Mouse (Mus musculus) heart, postnatal 0 days (tissue): Measurements from ENCODE around the gene Dlgap4. TPM values are rescaled to one million over a fixed set of nuclear protein-coding genes. Genes with fewer than 3 reads are reported as not detected.

Source experiments
- ATAC-seq: fragments of 200-750 bp; cut with Nextera tagmentation; 2 replicates; pipeline ENCODE4 v1.8.0; 2017; ENCODE audit warnings: low read depth, moderate number of reproducible peaks, moderate library complexity; ENCODE audit not compliant: insufficient read depth
- DNase-seq: peaks from one replicate; pipeline ENCODE4 v3.0.0-alpha.2; 2016; ENCODE audit warnings: low spot score
- H3K27ac ChIP-seq: fragments of 300-500 bp; sonication (generic); 2 replicates; pipeline ENCODE4 v1.5.1; 2014; ENCODE audit warnings: low read depth, mild to moderate bottlenecking
- H3K27me3 ChIP-seq: fragments of 300-500 bp; sonication (generic); 2 replicates; pipeline ENCODE4 v1.6.1; 2014; ENCODE audit warnings: low read length, mixed read lengths; ENCODE audit not compliant: control insufficient read depth, insufficient read depth
- H3K36me3 ChIP-seq: fragments of 300-500 bp; sonication (generic); replicated peaks from 2 replicates; pipeline ENCODE4 v1.6.1; 2014; ENCODE audit warnings: low read length, mixed read lengths; ENCODE audit not compliant: control insufficient read depth, insufficient read depth
- H3K4me1 ChIP-seq: fragments of 300-500 bp; sonication (generic); 2 replicates; pipeline ENCODE4 v1.6.1; 2014; ENCODE audit warnings: antibody characterized with exemption; ENCODE audit not compliant: control insufficient read depth, insufficient read depth
- H3K4me2 ChIP-seq: fragments of 300-500 bp; sonication (generic); 2 replicates; pipeline ENCODE4 v1.6.1; 2014; ENCODE audit warnings: low read depth, mild to moderate bottlenecking, low read length, moderate library complexity
- H3K4me3 ChIP-seq: fragments of 300-500 bp; sonication (generic); 2 replicates; pipeline ENCODE4 v1.5.1; 2014; ENCODE audit warnings: low read depth, low read length
- H3K9ac ChIP-seq: fragments of 300-500 bp; sonication (generic); replicated peaks from 2 replicates; pipeline ENCODE4 v1.6.1; 2014; ENCODE audit warnings: low read depth, low read length, mixed read lengths
- H3K9me3 ChIP-seq: fragments of 300-500 bp; sonication (generic); replicated peaks from 2 replicates; pipeline ENCODE4 v1.6.1; 2016; ENCODE audit warnings: low read length; ENCODE audit not compliant: control insufficient read depth
- CTCF ChIP-seq: IDR thresholded peaks from 2 replicates; pipeline ENCODE4 v1.5.1; 2016; ENCODE audit warnings: antibody characterized with exemption, control low read depth, low read depth
- EP300 ChIP-seq: IDR thresholded peaks from 2 replicates; pipeline ENCODE4 v1.6.1; 2016; ENCODE audit warnings: antibody characterized with exemption, low read depth
- WGBS: fragments of 180-500 bp; shearing (Covaris S2); extraction: QIAGEN DNeasy Blood & Tissue Kit; methylation state at CpG from one replicate; pipeline ENCODE4 v1.1.7; 2014; 5-methylcytosine and 5-hydroxymethylcytosine counted together
- polyA plus RNA-seq: library from polyadenylated mRNA; unstranded; fragments of >200 nt; fragmentation: Nextera tagmentation; extraction: Ambion mirVana; gene quantifications from 2 replicates; pipeline ENCODE4 v1.2.1, GENCODE M21; 2015
- total RNA-seq: library from RNA; depleted of rRNA; stranded (reverse); fragments of >200 nt; gene quantifications from 2 replicates; pipeline ENCODE4 v1.2.3, GENCODE M21; 2014; ENCODE audit warnings: low replicate concordance

Gene Dlgap4
- total and polyA plus RNA-seq, 2 experiments from 2014 or later: 51.3 to 58.5 TPM

DNA sequence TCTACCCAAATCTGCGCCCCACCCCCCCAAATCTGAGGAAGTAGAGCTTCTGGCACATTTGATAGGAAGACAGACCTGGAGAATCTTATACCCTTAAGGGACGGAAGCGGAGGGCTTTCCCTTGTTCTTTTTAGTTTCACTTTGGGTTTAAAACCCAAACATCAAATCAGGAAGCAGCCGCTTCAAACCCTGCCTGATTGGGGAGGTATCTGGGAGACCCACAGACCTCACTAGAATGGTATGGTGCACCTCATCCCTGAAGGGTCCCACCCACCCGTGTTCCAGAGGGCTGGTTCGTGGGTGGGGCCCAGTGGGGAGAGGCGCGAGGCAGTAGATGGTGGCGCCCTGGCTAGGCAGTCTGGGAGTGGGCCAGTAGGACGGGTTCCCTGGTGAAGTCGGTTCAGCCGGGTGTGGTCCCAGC, 117.0 kb downstream of the Dlgap4 start:
- Histone ChIP-seq H3K9me3 (no peaks in the 10 kb centered on the region), H3K9ac (0 out of 2 replicates have a peak overlapping the region, but pooled peaks have one; percentile 31), H3K4me3 (peak overlapping the region; percentile 19), H3K4me1 (peaks cover 69% of the 10 kb centered on the region), H3K36me3 (no peaks in the 10 kb centered on the region), H3K27me3 (no peaks in the 10 kb centered on the region), H3K4me2 (peak overlapping the region; percentile 43), H3K27ac (peak overlapping the region; percentile 50)
- no peak for DNase-seq
- no peak for TF ChIP-seq EP300
- TF ChIP-seq CTCF: no peak
- no peak for ATAC-seq
- WGBS: 71% methylated on average over 12 of the region's 12 CpGs

DNA sequence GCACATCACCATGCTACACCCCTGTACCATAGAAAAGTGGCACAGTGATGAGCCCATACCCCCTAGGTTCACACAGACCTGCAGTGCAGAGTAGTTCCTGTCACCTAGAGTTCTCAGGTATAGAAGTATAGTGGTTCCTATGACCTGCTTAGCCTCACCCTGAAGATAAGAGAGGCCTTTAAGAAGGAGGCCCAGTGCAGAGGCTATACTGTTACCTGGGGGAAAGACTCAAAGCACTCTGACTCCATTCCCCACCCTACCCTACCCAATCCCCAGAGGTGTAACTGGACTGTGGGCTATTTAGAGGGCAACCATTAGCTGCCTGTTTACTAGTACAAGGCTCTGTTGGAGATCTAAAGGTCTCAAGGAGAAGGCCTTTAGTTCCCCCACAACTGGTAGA, 118.1 kb downstream of the Dlgap4 start:
- H3K27me3 ChIP-seq: no peaks in the 10 kb centered on the region
- DNase-seq (no peak), ATAC-seq (no peak)
- no peak for TF ChIP-seq CTCF
- no peak for TF ChIP-seq EP300
- no peaks in the 10 kb centered on the region for H3K36me3 ChIP-seq
- no peak overlapping the region for H3K4me2 ChIP-seq
- peak overlapping the region; percentile 53 for H3K27ac ChIP-seq
- H3K4me1 ChIP-seq: peaks cover 69% of the 10 kb centered on the region
- no peak overlapping the region for H3K9ac ChIP-seq
- no peak overlapping the region for H3K4me3 ChIP-seq
- H3K9me3 ChIP-seq: no peaks in the 10 kb centered on the region

DNA sequence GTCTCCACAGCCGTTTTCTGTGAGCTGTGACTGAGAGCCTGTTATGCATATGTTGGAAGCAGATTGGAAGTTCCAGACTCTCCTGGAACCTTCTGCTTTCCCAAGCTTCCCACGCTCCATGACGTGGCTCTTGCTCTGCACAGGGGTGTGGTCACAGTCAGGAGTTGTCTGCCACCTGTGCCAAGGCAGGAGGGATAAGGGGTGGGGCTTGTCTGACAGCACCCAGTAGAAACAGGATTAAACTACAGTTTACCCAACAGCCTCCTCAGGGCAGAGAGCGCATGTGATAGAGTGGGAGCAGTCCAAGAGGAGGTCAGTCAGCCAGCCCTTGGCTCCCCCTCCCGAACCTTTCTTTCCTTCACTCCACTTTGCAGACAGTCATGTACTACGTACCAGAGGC, 118.6 kb downstream of the Dlgap4 start:
- Histone ChIP-seq H3K36me3 (no peaks in the 10 kb centered on the region), H3K27me3 (no peaks in the 10 kb centered on the region), H3K27ac (peak overlapping the region; percentile 53), H3K4me1 (peaks cover 69% of the 10 kb centered on the region), H3K9me3 (no peaks in the 10 kb centered on the region), H3K9ac (no peak overlapping the region), H3K4me3 (no peak overlapping the region), H3K4me2 (no peak overlapping the region)
- DNase-seq (peak; percentile 80), ATAC-seq (peak; percentile 79)
- TF ChIP-seq EP300: no peak
- TF ChIP-seq CTCF: no peak
- WGBS: 27% methylated on average over 6 of the region's 6 CpGs

DNA sequence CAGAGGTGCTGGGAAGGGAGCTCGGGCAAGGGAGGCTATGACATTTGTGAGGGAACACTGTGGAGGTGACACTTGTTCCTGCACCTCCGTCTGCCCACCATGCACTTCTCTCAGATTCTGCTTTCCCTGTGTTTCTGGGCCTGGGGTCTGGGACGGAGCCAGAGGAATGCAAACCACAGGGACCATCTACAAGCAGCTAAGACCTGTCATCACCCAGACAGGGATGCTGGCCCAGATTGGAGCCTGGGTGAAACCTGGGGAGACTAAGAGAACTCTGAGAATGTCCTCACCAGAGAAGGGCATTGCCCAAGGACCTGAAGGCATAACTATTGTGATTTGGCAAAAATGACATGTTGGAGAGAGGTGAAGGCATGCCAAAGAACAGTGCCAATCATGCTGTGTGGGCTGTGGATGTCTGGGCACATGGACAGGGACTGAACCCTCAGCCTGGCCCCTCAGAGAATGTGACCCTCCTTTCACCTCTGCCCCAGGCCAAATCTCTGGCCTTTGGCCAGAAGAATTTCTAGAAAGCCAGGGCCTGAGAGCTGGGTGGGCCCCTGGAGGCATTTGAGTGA, 122.3 kb downstream of the Dlgap4 start:
- Histone ChIP-seq H3K36me3 (no peaks in the 10 kb centered on the region), H3K4me2 (no peak overlapping the region), H3K9me3 (no peaks in the 10 kb centered on the region), H3K27ac (peak overlapping the region; percentile 51), H3K27me3 (no peaks in the 10 kb centered on the region), H3K9ac (no peak overlapping the region), H3K4me3 (no peak overlapping the region), H3K4me1 (peaks cover 71% of the 10 kb centered on the region)
- TF ChIP-seq EP300 (no peak), CTCF (no peak)
- WGBS: 43% methylated on average over 3 of the region's 3 CpGs
- DNase-seq: peak; percentile 42
- ATAC-seq: peak; percentile 7

- Histone ChIP-seq H3K4me2 (no peak overlapping the region), H3K36me3 (no peaks in the 10 kb centered on the region), H3K9me3 (no peaks in the 10 kb centered on the region), H3K9ac (no peak overlapping the region), H3K27me3 (no peaks in the 10 kb centered on the region), H3K4me1 (peaks cover 74% of the 10 kb centered on the region), H3K27ac (peak overlapping the region; percentile 51), H3K4me3 (no peak overlapping the region)
- DNase-seq (peak; percentile 81), ATAC-seq (peak; percentile 68)
- no peak for TF ChIP-seq EP300
- TF ChIP-seq CTCF: no peak
- WGBS: 26% methylated on average over 7 of the region's 7 CpGs
Measured at GRCm38 (mm10) chr2:156736846-156737245, 123.3 kb downstream of the Dlgap4 start.

DNA sequence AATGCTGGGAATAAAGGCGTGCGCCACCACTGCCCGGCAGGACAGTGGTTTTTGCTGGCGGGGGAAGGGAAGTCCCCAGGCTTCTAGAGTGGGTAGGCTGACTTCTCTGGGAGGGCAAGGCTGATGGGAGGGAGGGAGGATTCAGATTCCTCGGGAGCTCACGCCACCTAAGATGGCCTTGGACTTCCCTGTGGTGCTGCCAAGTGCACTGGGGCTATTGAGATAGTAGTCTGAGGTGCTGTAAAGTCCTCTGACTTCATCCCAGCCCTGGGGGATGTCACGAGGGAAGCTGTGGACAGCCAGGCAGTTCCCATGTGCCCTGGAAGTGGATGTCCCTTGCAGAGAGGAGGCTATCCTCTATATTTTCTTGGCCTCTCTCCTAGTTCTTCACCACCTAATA, 124.5 kb downstream of the Dlgap4 start:
- 43% methylated on average over 7 of the region's 7 CpGs for WGBS
- TF ChIP-seq CTCF (no peak), EP300 (peak; percentile 74)
- peak overlapping the region; percentile 54 for H3K27ac ChIP-seq
- H3K4me2 ChIP-seq: no peak overlapping the region
- H3K27me3 ChIP-seq: no peaks in the 10 kb centered on the region
- H3K36me3 ChIP-seq: no peaks in the 10 kb centered on the region
- no peaks in the 10 kb centered on the region for H3K9me3 ChIP-seq
- no peak overlapping the region for H3K4me3 ChIP-seq
- peak; percentile 58 for DNase-seq
- peaks cover 75% of the 10 kb centered on the region for H3K4me1 ChIP-seq
- no peak overlapping the region for H3K9ac ChIP-seq
- ATAC-seq: peak; percentile 63
